Mouse (Mus musculus): Measurements from ENCODE around the gene Rab1a.

Gene Rab1a

DNA sequence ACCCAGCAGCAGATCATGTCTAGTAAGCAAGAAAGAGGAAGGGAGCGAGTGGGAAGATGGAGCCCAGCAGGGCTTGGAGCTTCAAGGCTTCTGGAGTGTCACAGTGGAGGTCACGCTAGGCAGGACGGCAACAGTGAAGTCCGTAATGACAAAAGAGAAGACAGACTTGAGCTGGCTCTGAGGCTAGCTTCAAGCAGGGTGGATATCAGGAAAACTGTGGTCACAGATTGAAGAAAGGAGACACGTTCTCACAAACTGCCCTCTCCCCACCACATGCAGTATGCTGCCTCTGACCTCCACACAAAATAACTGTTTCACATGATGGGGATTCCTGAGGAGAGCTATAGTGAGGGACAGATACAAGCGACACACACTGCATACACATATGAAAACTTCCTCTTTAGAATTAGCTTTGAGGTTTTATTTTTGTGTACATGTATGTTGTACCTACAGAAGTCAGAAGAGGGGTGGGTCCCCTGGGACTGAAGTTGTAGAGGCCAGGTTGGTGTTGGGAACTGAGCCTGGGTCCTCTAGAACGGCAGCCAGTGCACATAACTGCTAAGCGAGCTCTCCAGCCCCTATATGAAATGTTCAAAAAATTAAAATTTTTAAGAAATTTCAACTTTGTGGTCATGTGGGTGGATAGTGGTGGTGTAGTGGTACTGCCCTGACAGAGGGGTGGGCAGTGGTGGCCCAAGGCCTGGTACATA, 46.1 kb downstream of the Rab1a start:
- in situ Hi-C loops (cut with MboI, MseI), result no loop called here

DNA sequence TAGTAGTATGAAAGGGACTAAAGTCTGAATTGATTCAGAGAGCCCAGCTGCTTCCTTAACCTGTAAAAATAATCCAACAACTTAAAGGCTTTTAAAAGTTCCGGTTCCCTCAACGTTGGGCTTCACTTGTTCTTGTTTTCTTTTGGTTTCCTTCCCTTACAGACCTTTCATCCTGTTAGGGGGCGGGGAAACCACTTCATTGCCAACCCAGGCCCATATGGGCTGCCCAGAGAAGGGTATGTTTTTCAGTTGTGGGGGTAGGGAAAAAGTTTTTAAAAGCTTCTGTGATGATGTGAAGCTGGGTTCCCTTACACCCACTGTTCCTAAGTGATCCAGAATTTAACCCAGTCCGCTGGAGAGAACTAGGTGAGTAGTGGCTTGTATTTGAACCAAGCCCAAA, 47.0 kb downstream of the Rab1a start:
- in situ Hi-C loops (cut with MboI, MseI), result no loop called here

DNA sequence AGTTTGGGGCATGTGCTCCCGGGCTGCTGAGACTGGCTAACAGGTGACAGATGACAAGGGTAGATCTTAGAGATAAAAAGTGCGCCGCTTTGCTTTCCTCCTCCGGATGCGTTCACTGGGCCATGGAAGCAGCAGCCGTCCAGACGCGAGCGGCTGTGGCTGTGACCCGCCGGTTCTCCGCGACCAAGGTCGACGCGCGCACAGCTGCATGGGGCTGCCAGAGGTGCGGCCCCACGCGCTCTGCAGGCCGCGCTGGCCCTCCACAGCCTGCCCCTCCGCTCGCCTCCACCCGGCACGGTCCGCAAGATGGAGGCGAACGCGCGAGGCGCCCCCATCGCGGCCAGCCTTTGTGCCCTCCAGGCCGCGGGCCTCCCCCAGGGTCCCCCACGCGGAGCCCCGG, 47.6 kb downstream of the Rab1a start:
- in situ Hi-C loops (cut with MboI, MseI), result no loop called here

DNA sequence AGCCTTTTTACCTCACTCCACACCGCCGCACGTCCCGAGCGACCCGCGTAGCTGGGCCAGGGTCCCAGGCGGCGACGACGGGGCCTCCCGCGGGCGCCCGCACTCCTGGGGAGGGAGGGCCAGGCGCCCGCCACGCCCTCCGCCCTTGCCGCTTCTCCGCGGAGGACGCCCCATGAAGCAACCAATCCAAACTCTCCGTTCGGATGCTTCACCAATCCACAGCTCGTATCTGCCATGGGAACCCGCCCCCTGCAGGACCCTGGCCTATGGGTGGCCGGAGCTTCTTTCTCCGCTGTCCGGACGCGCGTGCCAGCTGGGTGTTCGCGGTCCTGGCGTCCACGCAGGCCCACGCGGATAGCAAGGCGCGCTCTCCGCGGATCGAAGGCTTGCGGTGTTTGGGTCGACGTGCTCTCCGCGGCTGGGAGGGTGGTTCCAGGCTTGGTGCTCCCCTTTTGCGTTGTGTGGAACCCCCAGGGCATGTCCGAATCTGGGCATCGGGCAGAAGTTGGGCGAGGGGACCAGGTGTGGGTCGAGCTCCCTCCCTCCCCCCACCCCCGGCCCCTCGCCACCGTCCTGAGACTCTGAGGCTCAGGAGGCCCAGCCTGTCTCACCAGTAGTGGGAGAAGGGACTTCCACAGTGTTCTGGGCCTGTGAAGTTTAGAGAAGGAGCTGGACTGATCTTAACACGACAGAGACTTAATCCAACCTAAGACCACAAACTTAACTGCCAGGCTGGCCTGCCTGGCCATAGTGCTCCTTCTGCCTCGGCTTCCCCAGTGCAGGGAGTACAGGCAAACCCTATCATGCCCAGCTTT, 48.3 kb downstream of the Rab1a start, which contains the start of gene Cep68:
Gene Cep68, minus strand, starts transcription at position 134 of the 815 bp plus-strand sequence.
- in situ Hi-C loops (cut with MboI, MseI), result loop anchor here (5.0 kb wide), 1 partner anchor 83 kb away; the partner anchor contains the start of gene Slc1a4

DNA sequence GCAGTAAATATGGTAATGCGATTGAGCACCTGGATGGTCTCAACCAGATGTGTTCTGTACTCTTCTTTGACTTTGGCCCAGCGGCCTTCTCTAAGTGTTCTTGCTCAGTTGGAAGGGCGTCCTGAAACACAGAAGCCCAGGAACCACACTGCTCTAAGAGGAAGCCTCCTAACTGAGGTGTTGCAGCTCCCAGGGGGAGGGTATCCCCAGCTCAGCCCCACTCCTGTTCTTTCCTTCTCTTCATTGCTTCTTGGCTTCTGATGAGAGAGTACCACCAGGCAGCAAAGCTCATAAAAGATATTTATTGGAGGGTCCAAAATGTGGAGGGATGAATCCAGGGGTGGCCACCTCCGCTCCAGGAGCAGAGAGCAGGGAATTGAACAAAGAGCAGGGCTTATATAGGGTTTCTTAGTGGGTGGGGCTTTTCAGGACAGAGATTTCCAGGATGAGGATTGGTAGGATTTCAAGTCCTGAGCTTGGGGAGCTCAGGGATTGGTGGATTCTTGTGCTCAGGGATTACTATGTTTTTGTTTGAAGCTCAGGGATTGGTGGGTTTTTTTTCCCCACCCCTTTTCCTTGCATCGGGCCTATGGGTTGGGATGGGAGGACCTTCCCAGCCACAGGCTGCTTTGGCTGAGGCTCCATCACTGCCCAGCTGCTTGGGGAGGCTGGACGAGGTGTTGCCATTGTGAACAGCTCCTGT, 49.4 kb downstream of the Rab1a start:
- in situ Hi-C loops (cut with MboI, MseI), result loop anchor here (5.0 kb wide), 1 partner anchor 82 kb away; the partner anchor contains the start of gene Slc1a4

DNA sequence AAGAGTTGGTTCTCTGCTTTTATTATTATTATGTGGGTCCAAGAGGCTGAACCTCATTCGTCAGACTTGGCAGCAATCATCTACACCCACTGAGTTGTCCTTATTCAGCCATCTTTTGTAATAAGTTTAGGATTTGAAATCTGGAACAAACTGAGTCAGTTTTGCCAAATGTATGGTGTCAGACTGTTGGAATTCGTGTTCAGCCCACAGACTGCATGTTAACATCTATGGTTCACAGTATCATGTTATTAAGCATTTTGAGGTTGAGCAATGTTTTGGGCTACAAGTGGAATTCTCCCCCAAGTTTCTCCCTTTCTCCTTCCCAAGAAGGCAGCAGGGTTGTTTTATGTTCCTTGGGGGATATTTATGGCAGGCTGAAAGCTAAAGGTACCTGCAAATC, 51.9 kb downstream of the Rab1a start:
- in situ Hi-C loops (cut with MboI, MseI), result loop anchor here (5.0 kb wide), 1 partner anchor 79 kb away; the partner anchor contains the start of gene Slc1a4

DNA sequence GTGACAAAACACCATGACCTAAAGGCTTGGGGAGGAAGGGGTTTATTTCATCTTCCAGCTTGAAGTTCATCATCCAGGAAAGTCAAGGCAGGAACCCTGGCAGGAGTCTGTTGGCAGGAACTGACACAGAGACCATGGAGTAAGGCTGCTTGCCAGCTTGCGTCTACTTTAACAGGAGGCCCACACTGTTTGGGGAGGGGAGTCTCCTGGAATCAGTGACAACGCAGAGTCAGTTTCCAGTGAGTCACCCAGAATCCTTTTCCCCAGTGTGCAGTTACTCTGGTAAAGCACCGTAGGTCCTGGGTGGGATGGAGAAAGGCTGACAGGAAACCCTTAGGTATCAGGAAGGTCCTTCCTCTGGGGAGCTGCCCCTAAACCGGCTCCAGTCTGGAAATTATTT, 53.6 kb downstream of the Rab1a start:
- in situ Hi-C loops (cut with MboI, MseI), result loop anchor here (5.0 kb wide), 1 partner anchor 78 kb away; the partner anchor contains the start of gene Slc1a4

DNA sequence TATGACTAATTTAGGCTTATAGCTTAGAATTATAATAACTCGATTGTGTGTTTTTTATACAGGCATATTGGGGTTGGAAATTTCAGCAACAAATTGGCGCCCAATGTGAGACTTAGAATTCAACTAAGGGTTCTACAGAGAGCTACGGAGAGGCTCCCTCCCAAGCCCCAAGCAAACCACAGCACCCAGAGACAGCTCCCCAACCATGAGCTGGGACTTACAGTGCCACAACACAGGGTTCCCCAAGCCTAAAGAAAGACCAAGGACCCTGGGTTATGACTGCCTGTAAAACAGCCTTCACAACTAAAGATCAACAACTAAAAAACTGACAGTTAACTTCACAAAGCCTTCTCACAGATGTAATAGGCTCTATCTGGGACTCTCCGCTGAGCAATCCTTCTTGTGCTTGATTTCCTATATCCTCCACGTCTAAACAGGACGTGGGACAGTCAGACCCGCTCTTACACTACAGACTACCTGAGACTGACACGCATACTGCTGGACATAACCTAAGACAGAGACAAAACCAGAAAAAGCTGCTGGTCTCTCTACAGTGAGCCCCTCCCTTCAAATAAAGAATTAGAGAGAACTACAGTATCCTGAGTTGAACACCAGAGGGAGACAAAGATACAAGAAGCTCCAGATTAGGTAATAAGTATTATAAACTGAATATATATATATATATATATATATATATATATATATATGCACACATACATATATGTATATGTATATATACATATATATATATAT, 61.6 kb downstream of the Rab1a start:
- in situ Hi-C loops (cut with MboI, MseI), result no loop called here

DNA sequence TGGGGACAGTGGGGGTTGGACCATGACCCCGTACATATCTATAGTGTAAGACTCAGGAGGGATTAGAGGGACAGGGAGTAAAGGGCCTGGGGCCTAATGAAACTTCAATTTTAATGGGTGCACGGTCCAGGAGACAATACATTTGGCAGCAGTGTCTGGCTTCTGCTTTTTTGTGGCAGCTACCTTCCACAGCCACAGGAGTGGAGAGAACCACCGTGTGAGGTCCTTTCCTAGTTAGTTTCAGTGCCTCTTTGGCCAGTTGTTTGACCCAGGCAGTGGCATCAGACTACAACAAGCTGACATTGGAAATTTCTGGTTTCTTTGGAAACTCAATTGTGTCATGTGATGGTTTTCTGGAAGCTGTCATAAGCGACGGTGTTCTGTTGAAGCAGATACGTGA, 68.7 kb downstream of the Rab1a start:
- in situ Hi-C loops (cut with MboI, MseI), result no loop called here

DNA sequence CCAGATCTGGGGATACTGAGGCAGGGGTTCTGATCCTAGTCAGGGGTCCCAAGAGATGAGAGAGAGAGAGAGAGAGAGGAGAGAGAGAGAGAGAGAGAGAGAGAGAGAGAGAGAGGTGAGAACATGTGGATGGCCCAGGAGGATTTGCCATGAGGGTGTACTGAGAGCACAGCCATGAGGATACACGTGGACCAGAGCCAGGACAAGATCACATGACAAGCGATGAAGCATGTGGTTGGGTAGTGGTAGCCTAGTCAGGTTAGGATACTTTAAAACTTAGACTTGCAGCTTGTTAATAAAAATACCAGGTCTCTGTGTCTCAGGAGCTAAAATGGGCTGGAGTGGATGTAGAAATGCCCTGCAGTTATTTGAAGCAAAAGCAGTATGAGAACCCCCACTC, 74.7 kb downstream of the Rab1a start:
- in situ Hi-C loops (cut with MboI, MseI), result no loop called here

Measured in T-helper 1 cell (primary cell).